9 mouse cellular contexts compared by ENCODE assay signal in genomic region chr2:131187602-131187922, GRCm38 (mm10). TPM values are rescaled to one million over a fixed set of nuclear protein-coding genes. Genes with fewer than 3 reads are reported as not detected.
DNase-seq lines count a peak whose midpoint lies in the region; ATAC-seq and TF ChIP-seq lines count a peak whose summit lies in the region.
"Had no signal": no experiment of that assay in that cellular context is flagged by ENCODE, and none has a peak within 500 bp of the region (broad histone marks: within the 10 kb centered on the region; RNA-seq: fewer than 3 reads in every experiment).

No protein-coding gene starts in this region.

- no peak for DNase-seq in kidney, adult 2 months
- DNase-seq in kidney, adult 11 months, result no peak
- DNase-seq in adrenal gland, postnatal 10 days, result no peak
- no peak for DNase-seq in testis, postnatal 14 days (ENCODE audit: low spot score)
- DNase-seq in layer of hippocampus, adult 11-12 months (ENCODE audit: low spot score), result no peak

- peaks cover 21% of the 10 kb centered on the region for H3K79me2 ChIP-seq in myocyte (ENCODE audit: control insufficient read depth, insufficient read depth)

- no peaks in the 10 kb centered on the region for H3K9me3 ChIP-seq in hindbrain, embryonic 16.5 days (ENCODE audit: control insufficient read depth, low read length)

- H3K4me2 ChIP-seq in hindbrain, embryonic 16.5 days (ENCODE audit: low read length), result peak overlapping the region; percentile 96
- H3K4me2 ChIP-seq in myocyte (ENCODE audit: low read depth), result peak overlapping the region; percentile 98

- no peak for ATAC-seq in hindbrain, embryonic 16.5 days

- no peak for TF ChIP-seq POLR2A in kidney, adult 2 months (IDR thresholded peaks at IDR 0.05; ENCODE audit: low read depth, low read length)
- TF ChIP-seq POLR2A in cortical plate, adult 2 months (IDR thresholded peaks at IDR 0.05; ENCODE audit: extremely low read depth, insufficient read depth, low read length), result no peak
- peak; percentile 8 for TF ChIP-seq POLR2A in myocyte (IDR thresholded peaks at IDR 0.05; ENCODE audit: insufficient read length, low read depth)

- H3K9ac ChIP-seq in hindbrain, embryonic 16.5 days (ENCODE audit: low read depth, low read length), result peak overlapping the region; percentile 83

- H3K4me1 ChIP-seq in kidney, adult 2 months (ENCODE audit: control insufficient read depth, insufficient read depth, low read length), result peaks cover 7% of the 10 kb centered on the region; the same call in 1 of the 2 replicates
- peaks cover 7% of the 10 kb centered on the region for H3K4me1 ChIP-seq in cortical plate, adult 2 months (ENCODE audit: control insufficient read depth, insufficient read depth, low read length)
- H3K4me1 ChIP-seq in hindbrain, embryonic 16.5 days (ENCODE audit: control insufficient read depth, insufficient read depth, low read depth, low read length), result peaks cover 25% of the 10 kb centered on the region

- no peak for TF ChIP-seq CTCF in kidney, adult 2 months (conservative IDR thresholded peaks at IDR 0.05; ENCODE audit: insufficient read depth, insufficient read length, low read depth, low read length)
- no peak for TF ChIP-seq CTCF in cortical plate, adult 2 months (IDR thresholded peaks at IDR 0.05; ENCODE audit: extremely low read depth, insufficient read depth, low read length)

- WGBS in kidney, adult 2 months, result 59% methylated on average over 3 of the region's 3 CpGs
- 25% methylated on average over 3 of the region's 3 CpGs for WGBS in hindbrain, embryonic 16.5 days

- no peak overlapping the region for H3K27ac ChIP-seq in kidney, adult 2 months (ENCODE audit: insufficient read depth, low read depth, low read length)
- H3K27ac ChIP-seq in cortical plate, adult 2 months (ENCODE audit: insufficient read depth, low read length), result no peak overlapping the region
- no peak overlapping the region; the same call in 1 of the 2 replicates for H3K27ac ChIP-seq in hindbrain, embryonic 16.5 days (ENCODE audit: low read depth, low read length)

- H3ac ChIP-seq in myocyte (ENCODE audit: control insufficient read depth, insufficient read length), result peak overlapping the region; percentile 14

- H3K4me3 ChIP-seq in kidney, adult 2 months (ENCODE audit: insufficient read depth, low read depth, low read length), result peak overlapping the region; percentile 71
- peak overlapping the region; percentile 83 for H3K4me3 ChIP-seq in cortical plate, adult 2 months (ENCODE audit: insufficient read depth, low read length)
- peak overlapping the region; percentile 73 for H3K4me3 ChIP-seq in hindbrain, embryonic 16.5 days (ENCODE audit: low read length)
- peak overlapping the region; percentile 54 for H3K4me3 ChIP-seq in myocyte

- no peaks in the 10 kb centered on the region for H3K27me3 ChIP-seq in kidney, adult 2 months (replicated peaks; ENCODE audit: control insufficient read depth, insufficient read depth, low read length)
- no peaks in the 10 kb centered on the region for H3K27me3 ChIP-seq in hindbrain, embryonic 16.5 days (replicated peaks; ENCODE audit: control insufficient read depth, insufficient read depth, low read length)
- no peaks in the 10 kb centered on the region for H3K27me3 ChIP-seq in myocyte (ENCODE audit: control insufficient read depth, insufficient read depth, insufficient read length)
- H3K27me3 ChIP-seq: Patski had no signal

- no peaks in the 10 kb centered on the region; the same call in 1 of the 2 replicates for H3K36me3 ChIP-seq in kidney, adult 2 months (ENCODE audit: control insufficient read depth, insufficient read depth, low read length)
- no peaks in the 10 kb centered on the region for H3K36me3 ChIP-seq in hindbrain, embryonic 16.5 days (ENCODE audit: control insufficient read depth, insufficient read depth, low read length)
- peaks cover 10% of the 10 kb centered on the region for H3K36me3 ChIP-seq in myocyte (ENCODE audit: control insufficient read depth, insufficient read depth)

TF ChIP-seq in myocyte, 11 proteins besides CTCF, POLR2A, EP300 and RAD21:
- TF ChIP-seq TCF12 (IDR thresholded peaks at IDR 0.05; ENCODE audit: insufficient read depth, poor library complexity, severe bottlenecking) (no peak), MYOD1 (IDR thresholded peaks at IDR 0.05; ENCODE audit: control insufficient read depth in 1 of 3, insufficient read length in 2 of 3, low read depth in 2 of 3) (no peak), E2F4 (IDR thresholded peaks at IDR 0.05; ENCODE audit: insufficient read depth) (no peak), SRF (IDR thresholded peaks at IDR 0.05; ENCODE audit: control insufficient read depth, insufficient read length, low read depth) (no peak), POLR2AphosphoS2 (IDR thresholded peaks at IDR 0.05; ENCODE audit: insufficient read length, low read depth) (no peak), USF1 (IDR thresholded peaks at IDR 0.05; ENCODE audit: low read depth) (no peak), CEBPB (IDR thresholded peaks at IDR 0.05; ENCODE audit: insufficient read depth, poor library complexity, severe bottlenecking) (no peak), TCF3 (IDR thresholded peaks at IDR 0.05; ENCODE audit: insufficient read length, low read depth) (no peak), MYOG (IDR thresholded peaks at IDR 0.05; ENCODE audit: control insufficient read depth in 1 of 3, insufficient read depth in 1 of 3, insufficient read length in 2 of 3, low read depth in 2 of 3) (no peak), MAX (IDR thresholded peaks at IDR 0.05; ENCODE audit: low read depth) (no peak), REST (IDR thresholded peaks at IDR 0.05; ENCODE audit: insufficient read depth, insufficient read length) (no peak)

RNA-seq across cellular contexts. Expression of gene Spef1, which starts 0.5 kb away (rescaled TPM):
- 4.6 and 5.2 TPM in 2 replicates for polyA plus RNA-seq in kidney, adult 2 months (2012; rRNA removed)
- 8.4 and 10.4 TPM in 2 replicates for polyA plus RNA-seq in cortical plate, adult 2 months (2012; rRNA removed)
- 8.0 and 9.8 TPM in 2 replicates for polyA plus RNA-seq in hindbrain, embryonic 16.5 days (2015; fragmentation: Nextera tagmentation; extraction: Ambion mirVana)
- polyA plus RNA-seq in myocyte (2012; fragmentation: generic; extraction: Trizol), result 9.4 TPM
- 10 to 100 TPM in 1 of 2 experiments, 1 to 10 TPM in 1; 7.4 to 10.5 TPM for total RNA-seq in adrenal gland, postnatal 10 days (2021)

RNA-seq across cellular contexts. Expression of gene Cdc25b, which starts 0.8 kb away (rescaled TPM):
- polyA plus RNA-seq in kidney, adult 2 months (2012; rRNA removed), result 12.9 TPM in 2 replicates
- 42.9 and 52.5 TPM in 2 replicates for polyA plus RNA-seq in cortical plate, adult 2 months (2012; rRNA removed)
- polyA plus RNA-seq in hindbrain, embryonic 16.5 days (2015; fragmentation: Nextera tagmentation; extraction: Ambion mirVana), result 22.8 and 29.6 TPM in 2 replicates
- 58.4 TPM for polyA plus RNA-seq in myocyte (2012; fragmentation: generic; extraction: Trizol)
- total RNA-seq in adrenal gland, postnatal 10 days (2021), result 10 to 100 TPM; 13.6 to 22.4 TPM

RNA-seq across cellular contexts. Expression of gene Cenpb, which starts 7.7 kb away (rescaled TPM):
- polyA plus RNA-seq in kidney, adult 2 months (2012; rRNA removed), result 95.3 and 105 TPM in 2 replicates
- polyA plus RNA-seq in cortical plate, adult 2 months (2012; rRNA removed), result 82.1 and 87.2 TPM in 2 replicates
- polyA plus RNA-seq in hindbrain, embryonic 16.5 days (2015; fragmentation: Nextera tagmentation; extraction: Ambion mirVana), result 11.1 and 11.3 TPM in 2 replicates
- polyA plus RNA-seq in myocyte (2012; fragmentation: generic; extraction: Trizol), result 130 TPM
- total RNA-seq in adrenal gland, postnatal 10 days (2021), result 10 to 100 TPM; 76.2 to 86.6 TPM

RNA-seq across cellular contexts. Expression of gene Ap5s1, which starts 19.3 kb away (rescaled TPM):
- 48.5 and 51.6 TPM in 2 replicates for polyA plus RNA-seq in kidney, adult 2 months (2012; rRNA removed)
- 46.0 and 47.5 TPM in 2 replicates for polyA plus RNA-seq in cortical plate, adult 2 months (2012; rRNA removed)
- polyA plus RNA-seq in hindbrain, embryonic 16.5 days (2015; fragmentation: Nextera tagmentation; extraction: Ambion mirVana), result 35.2 and 36.1 TPM in 2 replicates
- 33.6 TPM for polyA plus RNA-seq in myocyte (2012; fragmentation: generic; extraction: Trizol)
- 10 to 100 TPM; 16.9 to 25.8 TPM for total RNA-seq in adrenal gland, postnatal 10 days (2021)

RNA-seq across cellular contexts. Expression of gene 1700037H04Rik, which starts 27.7 kb away (rescaled TPM):
- 107 and 112 TPM in 2 replicates for polyA plus RNA-seq in kidney, adult 2 months (2012; rRNA removed)
- 110 and 130 TPM in 2 replicates for polyA plus RNA-seq in cortical plate, adult 2 months (2012; rRNA removed)
- 86.6 and 92.7 TPM in 2 replicates for polyA plus RNA-seq in hindbrain, embryonic 16.5 days (2015; fragmentation: Nextera tagmentation; extraction: Ambion mirVana)
- polyA plus RNA-seq in myocyte (2012; fragmentation: generic; extraction: Trizol), result 75.2 TPM
- 10 to 100 TPM; 82.0 to 96.4 TPM for total RNA-seq in adrenal gland, postnatal 10 days (2021)
